10 mouse cellular contexts compared by ENCODE assay signal in genomic region chr3:124075974-124076606, GRCm38 (mm10).
DNase-seq lines count a peak whose midpoint lies in the region; ATAC-seq and TF ChIP-seq lines count a peak whose summit lies in the region.
"Had no signal": no experiment of that assay in that cellular context is flagged by ENCODE, and none has a peak within 500 bp of the region (broad histone marks: within the 10 kb centered on the region; RNA-seq: fewer than 3 reads in every experiment).

No protein-coding gene starts in this region.

- H3K27me3 ChIP-seq in heart, embryonic 15.5 days, result no peaks in the 10 kb centered on the region
- H3K27me3 ChIP-seq in heart, embryonic 12.5 days (replicated peaks), result no peaks in the 10 kb centered on the region
- no peaks in the 10 kb centered on the region for H3K27me3 ChIP-seq in C2C12 (ENCODE audit: control insufficient read depth, insufficient read depth, insufficient read length)
- H3K27me3 ChIP-seq in embryonic facial prominence, embryonic 15.5 days, result no peaks in the 10 kb centered on the region
- H3K27me3 ChIP-seq in midbrain, embryonic 16.5 days (ENCODE audit: control insufficient read depth, insufficient read depth, low read depth, low read length), result no peaks in the 10 kb centered on the region
- H3K27me3 ChIP-seq in heart, adult 2 months (ENCODE audit: control insufficient read depth, insufficient read depth, low read length), result no peaks in the 10 kb centered on the region

- no peak overlapping the region for H3ac ChIP-seq in C2C12 (ENCODE audit: control insufficient read depth, insufficient read length, low read depth)

- no peaks in the 10 kb centered on the region for H3K79me2 ChIP-seq in C2C12 (ENCODE audit: control insufficient read depth, insufficient read depth)
- no peaks in the 10 kb centered on the region for H3K79me2 ChIP-seq in heart, adult 2 months (replicated peaks; ENCODE audit: control insufficient read depth, insufficient read depth, low read length)

- no peaks in the 10 kb centered on the region for H3K36me3 ChIP-seq in heart, embryonic 15.5 days
- H3K36me3 ChIP-seq in heart, embryonic 12.5 days, result no peaks in the 10 kb centered on the region
- no peaks in the 10 kb centered on the region for H3K36me3 ChIP-seq in C2C12 (ENCODE audit: control insufficient read depth, insufficient read depth)
- H3K36me3 ChIP-seq in embryonic facial prominence, embryonic 15.5 days, result no peaks in the 10 kb centered on the region
- no peaks in the 10 kb centered on the region for H3K36me3 ChIP-seq in midbrain, embryonic 16.5 days (ENCODE audit: control insufficient read depth, insufficient read depth, low read length)
- H3K36me3 ChIP-seq in heart, adult 2 months (ENCODE audit: control insufficient read depth, insufficient read depth, low read length), result no peaks in the 10 kb centered on the region
- H3K36me3 ChIP-seq: G1E had no signal

- no peaks in the 10 kb centered on the region for H3K4me1 ChIP-seq in heart, embryonic 15.5 days (replicated peaks)
- no peaks in the 10 kb centered on the region for H3K4me1 ChIP-seq in heart, embryonic 12.5 days (replicated peaks)
- no peaks in the 10 kb centered on the region for H3K4me1 ChIP-seq in embryonic facial prominence, embryonic 15.5 days
- H3K4me1 ChIP-seq in midbrain, embryonic 16.5 days (ENCODE audit: control insufficient read depth, insufficient read depth, low read length), result peaks cover 7% of the 10 kb centered on the region
- no peaks in the 10 kb centered on the region for H3K4me1 ChIP-seq in heart, adult 2 months (ENCODE audit: control insufficient read depth, insufficient read depth, low read length)

- 42% methylated on average over 6 of the region's 6 CpGs for WGBS in heart, embryonic 15.5 days
- WGBS in heart, embryonic 12.5 days, result 64% methylated on average over 6 of the region's 6 CpGs
- 43% methylated on average over 6 of the region's 6 CpGs for WGBS in embryonic facial prominence, embryonic 15.5 days
- 51% methylated on average over 6 of the region's 6 CpGs for WGBS in midbrain, embryonic 16.5 days
- WGBS in heart, adult 2 months, result 46% methylated on average over 6 of the region's 6 CpGs

- H3K9me3 ChIP-seq in heart, embryonic 15.5 days (replicated peaks), result no peaks in the 10 kb centered on the region
- H3K9me3 ChIP-seq in heart, embryonic 12.5 days (replicated peaks), result no peaks in the 10 kb centered on the region
- H3K9me3 ChIP-seq in embryonic facial prominence, embryonic 15.5 days (replicated peaks), result no peaks in the 10 kb centered on the region
- H3K9me3 ChIP-seq in midbrain, embryonic 16.5 days (replicated peaks; ENCODE audit: control insufficient read depth, low read length, poor library complexity, severe bottlenecking), result no peaks in the 10 kb centered on the region

- TF ChIP-seq POLR2A in heart, adult 2 months (IDR thresholded peaks at IDR 0.05; ENCODE audit: insufficient read depth, low read depth, low read length), result no peak

- ATAC-seq in heart, embryonic 15.5 days (replicated peaks; ENCODE audit: insufficient number of reproducible peaks, insufficient read depth, low FRiP score, low read depth), result peak; percentile 58; the same call in 1 of the 2 replicates
- ATAC-seq in heart, embryonic 12.5 days (ENCODE audit: insufficient number of reproducible peaks, low FRiP score), result no peak
- ATAC-seq in embryonic facial prominence, embryonic 15.5 days (ENCODE audit: insufficient number of reproducible peaks, low FRiP score, low TSS enrichment, low read depth), result no peak
- ATAC-seq in midbrain, embryonic 16.5 days, result no peak
- ATAC-seq in erythroblast, adult 5-6 weeks (replicated peaks; ENCODE audit: low FRiP score, poor library complexity, severe bottlenecking), result no peak

- no peak overlapping the region for H3K4me2 ChIP-seq in heart, embryonic 15.5 days
- no peak overlapping the region for H3K4me2 ChIP-seq in heart, embryonic 12.5 days
- no peak overlapping the region; the same call in 1 of the 2 replicates for H3K4me2 ChIP-seq in embryonic facial prominence, embryonic 15.5 days (replicated peaks)
- H3K4me2 ChIP-seq in midbrain, embryonic 16.5 days (ENCODE audit: low read length), result no peak overlapping the region

- H3K27ac ChIP-seq in heart, embryonic 15.5 days, result no peak overlapping the region
- no peak overlapping the region for H3K27ac ChIP-seq in heart, embryonic 12.5 days (ENCODE audit: poor library complexity, severe bottlenecking)
- peak overlapping the region; percentile 55; the same call in 1 of the 2 replicates for H3K27ac ChIP-seq in embryonic facial prominence, embryonic 15.5 days (replicated peaks)
- peak overlapping the region; percentile 26; the same call in 1 of the 2 replicates for H3K27ac ChIP-seq in midbrain, embryonic 16.5 days (ENCODE audit: low read length)
- H3K27ac ChIP-seq in heart, adult 2 months, result no peak overlapping the region

- no peak for DNase-seq in kidney, postnatal 14 days
- no peak for DNase-seq in heart, adult 2 months
- DNase-seq: thymus, adult 18-20 months had no signal

- TF ChIP-seq CTCF in C2C12 (IDR thresholded peaks at IDR 0.05; ENCODE audit: control insufficient read depth, insufficient read depth, insufficient read length), result no peak
- TF ChIP-seq CTCF in heart, adult 2 months (IDR thresholded peaks at IDR 0.05), result no peak

- no peak overlapping the region for H3K9ac ChIP-seq in heart, embryonic 15.5 days
- no peak overlapping the region for H3K9ac ChIP-seq in heart, embryonic 12.5 days
- no peak overlapping the region for H3K9ac ChIP-seq in embryonic facial prominence, embryonic 15.5 days
- no peak overlapping the region for H3K9ac ChIP-seq in midbrain, embryonic 16.5 days (ENCODE audit: low read depth, low read length)
- no peak overlapping the region for H3K9ac ChIP-seq in heart, adult 2 months (ENCODE audit: low read depth, low read length)

- H3K79me3 ChIP-seq in C2C12 (ENCODE audit: low read depth), result no peaks in the 10 kb centered on the region

- no peak overlapping the region for H3K4me3 ChIP-seq in heart, embryonic 15.5 days
- H3K4me3 ChIP-seq in heart, embryonic 12.5 days, result no peak overlapping the region
- no peak overlapping the region for H3K4me3 ChIP-seq in C2C12 (ENCODE audit: insufficient read depth, poor library complexity, severe bottlenecking)
- H3K4me3 ChIP-seq in embryonic facial prominence, embryonic 15.5 days (replicated peaks), result no peak overlapping the region
- no peak overlapping the region for H3K4me3 ChIP-seq in midbrain, embryonic 16.5 days (ENCODE audit: low read depth, low read length)
- H3K4me3 ChIP-seq in heart, adult 2 months, result no peak overlapping the region

- intact Hi-C loops in heart, adult 2 months (cut with DNase I), result no loop called here

- no peak for TF ChIP-seq EP300 in heart, adult 2 months (IDR thresholded peaks at IDR 0.05; ENCODE audit: insufficient read depth, low read depth, low read length)

TF ChIP-seq in C2C12, 6 proteins besides CTCF, POLR2A, EP300 and RAD21:
- no peak for TF ChIP-seq MAX (IDR thresholded peaks at IDR 0.05)
- TF ChIP-seq MYOD1 (IDR thresholded peaks at IDR 0.05; ENCODE audit: control insufficient read depth, insufficient read length, low read depth), result no peak
- TF ChIP-seq CEBPB (IDR thresholded peaks at IDR 0.05; ENCODE audit: low read depth), result peak; percentile 91

Comparison
In these comparisons a context has a peak if more than half of its experiments do, and no peak if none do; other contexts are left out.
1. H3K27ac ChIP-seq: peak in embryonic facial prominence, embryonic 15.5 days (single experiment) and midbrain, embryonic 16.5 days (single experiment); none in heart, embryonic 15.5 days (single experiment), heart, embryonic 12.5 days (single experiment) and heart, adult 2 months (single experiment).